Mouse (Mus musculus) A20 (cell line): ENCODE measurements at regions not wholly inside any gene's neighbourhood (a gene's known extent, or its start where the extent isn't known, plus 50 kb on each side); places are given as distances from the start of the nearest gene placed in this dataset.
A peak's percentile ranks its signal among the peaks of the same experiment; 100 is the strongest.

Experiments
- DNase-seq: peaks from one replicate; pipeline ENCODE4 v3.0.0-alpha.2; 2011; ENCODE audit warnings: low read depth, low spot score

DNA sequence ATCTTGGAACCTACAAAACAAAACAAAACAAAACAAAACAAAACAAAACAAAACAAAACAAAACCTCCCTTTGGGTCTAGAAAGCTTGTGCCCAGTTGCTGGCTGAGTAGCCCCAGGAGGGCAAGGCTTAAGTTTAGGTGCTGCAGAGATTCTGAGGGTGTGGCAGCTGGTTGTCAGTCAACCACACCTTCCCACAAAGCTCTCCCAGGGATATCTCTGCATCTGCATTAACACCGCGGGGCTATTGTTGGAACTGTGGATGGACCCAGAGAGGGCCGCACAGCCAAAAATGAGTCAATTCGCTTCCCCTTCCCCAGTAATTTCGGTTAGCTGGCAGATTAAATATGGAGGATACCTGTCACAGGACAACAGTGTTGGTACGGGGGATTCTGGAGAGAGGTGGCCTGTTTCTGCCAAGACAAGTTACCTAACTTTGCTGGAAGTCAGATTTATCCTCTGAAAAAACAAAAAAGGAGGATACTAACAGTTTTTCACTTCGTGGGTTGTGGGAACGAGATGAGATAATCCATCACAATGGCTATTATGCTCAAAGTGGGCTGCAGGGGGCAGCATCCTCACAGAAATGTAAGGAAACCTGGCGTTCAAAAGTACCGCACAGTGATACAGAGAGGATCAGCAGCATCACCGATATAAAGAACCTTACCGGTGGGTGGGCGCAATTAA is 96.7 kb downstream of the 1500009L16Rik start:
- DNase-seq = peak; percentile 57

DNA sequence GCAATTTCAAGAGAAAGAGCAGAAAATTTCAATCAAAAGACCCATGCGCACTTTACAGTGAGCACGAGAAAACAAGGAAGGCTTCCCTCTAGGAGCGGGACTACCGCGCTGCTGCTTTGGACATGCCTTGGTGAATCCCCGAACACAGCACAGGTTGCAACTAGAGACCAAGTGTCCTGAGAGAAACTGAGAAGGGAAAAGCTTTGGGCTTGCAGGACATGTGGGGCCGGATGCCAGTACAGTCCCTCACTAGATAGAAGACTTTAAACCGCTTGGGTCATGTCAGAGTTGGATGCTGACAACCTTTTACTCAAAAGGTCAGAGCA is 97.2 kb downstream of the 1500009L16Rik start:
- DNase-seq = no peak

DNA sequence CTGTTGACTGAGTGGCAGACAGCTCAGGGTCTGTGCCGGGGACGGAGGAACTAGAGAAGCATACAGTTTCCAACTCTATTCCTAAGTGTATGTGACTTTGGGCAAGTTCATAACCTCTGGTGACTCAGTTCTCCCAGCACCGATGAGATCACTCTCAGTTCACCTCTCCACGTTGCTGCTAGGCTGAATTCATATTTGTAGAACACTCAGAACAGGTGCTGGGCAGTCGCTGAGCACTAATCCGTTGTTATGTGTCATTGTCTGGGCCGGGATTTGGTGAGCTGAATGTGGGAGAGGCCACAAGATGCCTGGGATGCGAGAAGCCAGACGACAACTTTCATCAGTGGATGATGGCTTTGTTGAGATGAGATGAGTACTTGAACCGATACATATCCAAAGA is 98.4 kb downstream of the 1500009L16Rik start:
- DNase-seq = no peak

DNA sequence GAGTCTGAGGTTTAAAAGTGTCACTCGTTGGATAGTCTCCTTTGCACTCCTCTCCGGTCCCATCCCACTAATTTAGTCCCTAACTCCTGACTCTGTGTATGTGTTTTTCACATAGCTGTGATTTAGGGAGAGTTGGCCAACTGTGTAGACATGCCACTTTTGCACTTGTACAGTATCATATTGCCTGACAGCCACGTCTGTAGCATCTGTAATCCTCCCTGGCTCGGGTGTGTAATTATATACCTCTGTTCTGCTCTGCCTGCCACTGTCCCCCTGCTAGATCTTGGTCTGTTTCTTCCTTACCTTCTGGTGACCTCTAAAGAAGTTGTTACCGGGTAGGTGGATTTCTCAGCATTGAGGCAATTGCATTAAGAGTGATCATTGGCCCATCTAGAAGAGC is 103.4 kb downstream of the 1500009L16Rik start:
- DNase-seq = no peak

DNA sequence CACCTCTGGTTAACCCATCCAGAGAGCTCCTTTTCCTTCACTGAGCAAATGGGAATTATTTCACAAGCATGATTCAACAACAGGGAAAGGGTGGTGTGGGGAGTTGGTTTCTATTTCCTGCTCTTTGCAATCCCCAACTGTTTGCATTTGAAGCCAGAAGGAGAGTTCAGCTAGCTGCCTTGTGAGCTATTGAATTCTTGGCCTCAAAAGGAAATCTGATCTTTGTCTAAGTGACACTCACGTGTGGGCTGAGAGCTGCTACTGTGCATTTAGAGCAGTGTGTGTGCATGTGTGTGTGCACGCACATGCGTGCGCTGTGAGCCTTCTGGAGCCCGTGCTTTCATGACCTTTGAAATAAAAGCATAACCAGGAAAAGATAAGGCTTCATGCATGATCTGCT is 113.7 kb downstream of the 1500009L16Rik start:
- DNase-seq = no peak

DNA sequence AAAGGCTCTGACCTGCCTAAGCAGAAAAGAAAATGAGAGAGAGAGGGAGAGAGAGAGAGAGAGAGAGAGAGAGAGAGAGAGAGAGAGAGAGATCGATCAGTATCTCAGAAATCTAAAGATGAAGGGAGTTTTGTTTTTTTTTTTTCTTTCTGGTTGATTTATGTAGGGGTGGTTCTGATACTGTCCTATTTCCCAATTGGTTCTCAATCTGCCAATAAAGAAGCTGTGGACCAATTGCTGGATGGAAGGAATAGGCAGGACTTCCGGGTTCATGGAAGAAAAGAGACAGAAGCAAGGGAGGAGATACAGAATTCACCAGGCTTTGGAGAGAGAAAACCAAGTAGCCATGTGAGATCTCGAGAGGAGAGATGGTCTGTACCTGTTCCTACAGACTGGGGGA is 117.6 kb downstream of the 1500009L16Rik start:
- DNase-seq = no peak

DNA sequence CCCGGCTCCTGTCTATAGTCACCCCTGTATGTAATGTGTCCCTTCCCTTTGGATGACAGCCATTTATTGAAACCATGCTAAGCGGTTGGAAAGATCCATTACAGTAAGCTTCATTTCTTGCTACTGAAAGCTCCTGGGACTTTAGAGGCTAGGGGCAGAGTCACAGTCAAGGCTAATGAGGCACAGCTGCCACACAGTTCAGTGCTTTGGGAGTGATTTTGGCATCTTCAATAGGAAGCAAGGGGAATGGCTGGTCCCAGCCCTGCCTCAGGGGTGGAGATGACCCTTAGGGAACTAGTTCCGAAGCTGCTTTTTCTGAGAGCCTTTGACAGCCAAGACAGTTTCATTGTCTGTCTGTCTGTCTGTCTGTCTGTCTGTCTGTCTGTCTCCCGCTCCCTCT is 128.2 kb downstream of the 1500009L16Rik start:
- no peak for DNase-seq

DNA sequence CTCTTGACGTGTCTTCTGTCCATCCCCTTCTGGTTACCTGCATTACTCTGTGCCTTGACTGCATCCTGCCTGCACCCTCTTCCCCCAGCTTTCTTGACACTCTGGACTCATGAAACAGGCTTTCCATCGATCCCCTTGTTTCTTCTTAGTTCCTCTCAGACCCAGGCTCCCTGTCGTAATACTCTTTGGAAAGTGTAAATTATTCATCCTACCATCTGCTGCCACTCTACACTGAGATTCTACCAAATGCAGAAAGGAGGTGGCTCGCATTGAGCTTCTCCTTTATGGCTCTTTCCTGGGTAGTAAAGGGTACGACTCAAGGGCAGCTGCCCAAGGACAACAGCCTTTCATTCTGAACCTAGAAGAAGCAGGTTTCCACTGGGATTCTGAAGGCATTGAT is 129.5 kb downstream of the 1500009L16Rik start:
- no peak for DNase-seq

DNA sequence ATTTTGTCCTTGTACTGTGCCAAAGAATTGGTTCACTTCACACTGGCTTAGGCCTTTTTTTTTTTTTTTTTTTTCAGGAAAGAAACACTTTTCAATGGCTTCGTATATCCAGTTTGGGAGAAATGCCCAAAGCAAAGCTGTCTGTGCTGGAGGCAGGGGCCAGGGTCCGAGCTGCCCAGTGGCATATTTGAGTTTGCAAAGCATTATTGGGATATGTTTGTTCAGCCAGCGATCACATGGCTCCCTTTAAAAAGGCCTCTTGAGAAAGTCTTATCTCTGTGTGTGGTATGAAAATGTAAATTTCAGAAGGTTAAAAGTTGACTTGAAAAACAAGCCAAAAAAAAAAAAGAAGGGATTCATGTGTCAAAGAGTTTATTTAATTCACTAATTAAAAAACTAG is 130.1 kb downstream of the 1500009L16Rik start:
- no peak for DNase-seq

DNA sequence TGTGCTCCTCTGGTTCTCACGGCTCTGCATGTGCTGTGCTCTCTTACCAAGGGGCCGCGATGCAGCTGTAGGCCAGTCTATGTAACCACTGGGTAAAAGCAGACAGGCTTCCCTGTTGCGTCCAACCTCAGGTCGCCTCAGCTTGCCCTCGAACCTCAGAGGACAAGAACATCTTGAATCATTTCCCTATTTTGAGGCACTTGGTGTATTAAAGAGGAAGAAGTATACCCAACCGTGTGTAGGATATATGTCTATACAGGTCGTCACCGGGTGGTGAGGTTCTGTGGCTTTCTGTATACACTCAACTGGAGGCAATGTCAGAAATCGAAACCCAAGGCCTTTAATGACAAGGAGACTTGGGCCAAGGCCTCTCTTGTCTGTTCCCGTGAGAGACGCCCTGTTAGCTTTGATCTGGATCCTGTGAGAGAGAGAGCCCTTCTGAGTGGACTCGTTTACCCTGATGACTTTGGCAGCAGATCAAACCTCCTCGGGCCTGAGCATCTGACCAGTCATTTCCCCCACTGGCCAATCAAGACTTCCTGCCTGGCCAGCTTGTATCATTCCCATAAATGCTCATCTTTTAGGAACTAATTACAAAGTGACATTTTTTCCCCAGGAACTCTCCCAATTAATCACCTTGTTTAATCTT is 135.3 kb downstream of the 1500009L16Rik start:
- DNase-seq = no peak

DNA sequence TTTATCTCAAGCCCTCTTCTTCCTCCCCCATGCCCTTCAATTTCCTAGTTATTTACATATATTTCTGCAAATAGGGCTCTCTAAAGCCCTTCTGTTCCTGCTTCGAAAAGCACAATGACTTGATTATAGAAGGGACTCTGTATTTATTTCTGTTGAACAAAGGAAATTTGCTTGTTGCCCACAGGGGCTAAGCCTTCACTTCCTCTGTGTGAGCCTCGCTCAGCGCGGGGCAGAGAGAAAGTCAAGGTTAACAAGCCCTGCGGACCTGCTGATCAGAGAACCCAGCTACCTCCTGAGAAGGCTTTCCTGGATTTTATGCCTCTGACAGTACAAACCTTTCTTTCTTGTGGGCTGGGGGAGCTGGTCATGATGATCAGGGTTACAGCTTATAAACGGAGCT is 136.0 kb downstream of the 1500009L16Rik start:
- no peak for DNase-seq

DNA sequence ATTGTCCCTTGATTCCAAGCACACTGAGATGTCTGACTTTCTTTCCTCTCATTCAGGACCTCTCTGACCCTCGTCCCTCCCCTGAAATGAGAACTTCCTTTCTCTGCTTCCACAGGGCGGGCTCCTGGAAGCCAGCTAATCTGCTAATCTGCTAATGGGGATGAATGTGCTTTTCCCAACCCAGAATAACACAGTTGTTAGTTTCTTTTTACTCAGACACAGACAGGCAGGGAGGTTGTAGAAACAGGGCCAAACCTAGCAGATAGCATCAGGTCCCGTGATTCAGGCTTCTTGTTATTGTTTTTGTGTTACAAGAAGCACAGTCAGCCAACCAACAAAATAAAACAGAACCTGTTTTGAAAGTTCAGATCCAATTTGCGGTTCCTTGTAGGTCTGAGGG is 137.0 kb downstream of the 1500009L16Rik start:
- DNase-seq = no peak

DNA sequence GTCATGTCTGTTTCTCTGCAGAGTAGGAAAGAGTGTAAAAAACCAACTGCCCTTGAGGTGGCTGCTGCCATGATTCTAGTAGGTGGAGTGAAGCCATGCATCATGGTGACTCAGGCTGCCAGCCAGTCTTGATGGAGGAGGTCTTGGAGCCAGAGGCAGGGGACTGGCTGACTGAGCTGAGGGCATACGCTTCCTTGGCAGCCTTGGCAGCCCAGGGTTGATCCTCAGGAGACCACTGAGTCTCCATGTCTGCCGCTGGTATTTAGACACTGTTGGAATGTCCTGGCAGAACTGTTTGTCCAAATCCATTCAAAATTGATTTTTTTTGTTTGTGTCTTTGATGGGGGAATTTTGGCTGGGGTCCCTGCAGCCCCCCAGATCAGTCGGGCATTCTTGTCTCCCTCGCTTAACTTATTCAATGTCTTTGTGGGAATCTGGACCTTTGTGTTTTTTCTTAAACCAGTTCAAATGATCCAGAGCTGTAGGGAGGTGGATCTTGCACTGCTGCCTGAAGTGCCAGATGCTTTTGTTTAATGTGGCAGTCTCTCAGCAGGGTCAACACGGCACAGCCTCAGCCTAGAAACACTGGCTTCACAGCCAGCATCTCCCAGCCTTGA is 139.0 kb downstream of the 1500009L16Rik start:
- no peak for DNase-seq

DNA sequence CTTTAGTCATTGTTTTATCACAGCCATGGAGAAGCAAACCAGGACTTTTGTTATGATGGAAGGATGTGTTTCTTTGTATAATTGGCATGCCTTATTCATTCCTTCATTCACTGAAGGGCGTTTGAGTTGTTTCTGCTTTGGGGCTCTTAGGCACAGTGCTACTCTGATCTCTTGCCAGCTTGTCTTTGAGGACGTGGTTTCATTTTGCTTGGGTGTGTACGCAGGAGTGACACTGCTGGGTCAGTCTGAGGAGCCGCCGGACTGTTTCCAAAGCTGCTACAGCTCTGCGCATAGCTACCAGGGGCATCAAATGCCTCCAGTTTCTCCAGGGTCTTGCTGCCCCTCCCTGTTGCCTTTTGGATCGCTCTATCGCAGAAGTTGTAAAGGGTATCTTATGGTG is 141.9 kb downstream of the 1500009L16Rik start:
- DNase-seq = no peak

DNA sequence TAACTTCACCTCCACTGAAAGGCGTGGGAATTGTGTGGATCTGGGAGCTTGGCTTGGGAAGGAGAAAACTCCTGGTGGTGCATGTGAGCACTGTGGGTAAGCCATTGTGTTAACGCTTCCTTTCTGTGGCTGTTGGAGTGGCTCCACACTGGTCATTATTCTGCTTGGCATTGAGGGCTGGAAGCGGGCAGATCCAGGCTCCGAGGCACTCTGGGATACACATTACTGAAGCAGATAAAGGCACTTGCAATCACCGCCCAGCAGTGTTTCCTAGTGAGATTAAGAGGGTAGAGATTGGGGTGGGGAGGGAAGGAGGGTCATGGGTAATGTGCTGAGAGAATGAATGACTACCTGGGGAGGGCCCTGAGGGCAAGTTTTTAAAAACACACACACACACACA is 143.3 kb downstream of the 1500009L16Rik start:
- DNase-seq = no peak

DNA sequence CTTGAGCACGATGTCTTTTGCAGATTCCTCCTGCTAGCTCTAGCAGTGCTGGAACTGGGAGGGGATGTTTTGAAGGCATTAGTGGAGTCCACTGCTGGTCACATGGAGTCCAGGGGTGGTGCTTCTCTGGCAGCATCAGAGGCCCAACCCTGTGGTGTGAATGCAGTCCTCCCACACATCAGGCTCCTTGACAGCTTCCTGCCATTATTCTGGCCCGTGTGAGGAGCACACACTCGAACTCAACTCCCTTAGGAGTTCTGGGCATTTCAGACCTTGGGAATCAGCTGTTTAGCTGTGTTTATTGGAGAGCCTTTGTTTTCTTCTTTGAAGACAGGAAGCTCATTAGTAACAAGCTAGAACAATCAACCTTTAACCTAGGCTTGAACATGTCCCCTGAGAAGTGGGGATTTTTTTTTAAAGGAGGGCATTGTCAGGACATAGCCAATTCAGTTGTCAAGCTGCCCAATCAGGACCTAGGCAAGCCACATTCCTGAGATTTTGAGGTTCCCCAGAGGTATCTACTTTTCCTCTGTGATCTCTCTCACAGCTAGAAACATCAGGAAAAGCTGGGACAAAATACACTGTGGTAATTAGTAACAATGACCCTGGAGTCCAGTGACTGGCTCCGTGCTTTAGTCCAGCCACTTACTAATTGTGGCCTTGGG is 149.2 kb downstream of the 1500009L16Rik start:
- DNase-seq = no peak

DNA sequence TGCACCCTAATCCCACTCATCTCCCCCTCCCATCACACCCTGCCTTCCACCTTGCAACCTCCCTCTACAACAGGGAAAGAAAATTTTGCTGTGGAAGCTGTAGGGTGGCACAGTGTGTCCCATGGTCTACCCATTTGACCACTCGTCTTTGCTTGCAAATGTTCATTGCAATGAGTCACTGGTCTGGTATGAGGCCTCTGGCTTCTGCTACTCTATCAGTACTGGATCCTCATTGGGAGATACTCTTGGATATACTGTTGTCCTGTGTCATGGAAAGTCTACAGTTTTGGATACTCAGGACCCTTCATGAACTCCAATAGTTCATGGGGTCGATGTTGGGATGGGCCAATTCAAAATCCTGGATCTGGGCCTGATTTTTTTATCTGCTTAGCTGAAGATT is 156.1 kb downstream of the 1500009L16Rik start:
- DNase-seq = no peak

DNA sequence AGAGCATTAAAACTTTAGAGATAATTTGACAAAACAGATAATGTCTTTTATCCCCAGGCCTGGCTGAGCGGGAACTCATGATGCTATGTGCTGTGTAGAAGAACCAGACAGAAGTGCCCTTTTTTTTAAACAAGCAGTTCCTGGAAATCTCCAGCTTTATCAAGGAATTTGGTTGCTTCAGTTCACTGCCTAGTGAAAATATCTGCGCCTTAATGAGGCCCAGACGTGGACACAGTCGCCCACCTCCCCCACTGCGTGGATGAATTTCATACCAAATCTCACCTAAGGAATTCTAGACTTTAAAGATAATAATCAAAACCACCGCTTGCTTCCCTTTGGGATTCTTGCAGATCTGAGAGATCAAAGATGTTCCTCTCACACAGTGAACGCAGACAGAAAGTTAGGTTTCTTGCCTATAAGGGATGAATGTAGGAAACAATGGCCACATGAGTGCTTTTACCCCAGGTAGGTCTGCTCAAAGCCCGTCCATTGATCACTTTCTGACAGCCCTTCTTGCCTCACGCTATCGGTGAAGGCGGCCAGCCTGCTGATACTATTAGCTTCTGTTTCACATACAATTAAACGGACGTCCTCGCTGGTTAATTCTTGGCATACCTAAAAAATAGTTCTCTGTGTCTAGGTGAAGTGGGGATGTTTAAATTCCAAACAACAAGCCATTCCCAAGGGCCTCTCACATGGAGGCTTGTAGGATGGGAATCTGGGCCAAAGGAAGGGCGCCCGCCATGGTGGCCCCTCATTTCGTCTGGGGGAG is 159.6 kb downstream of the 1500009L16Rik start:
- DNase-seq = no peak

DNA sequence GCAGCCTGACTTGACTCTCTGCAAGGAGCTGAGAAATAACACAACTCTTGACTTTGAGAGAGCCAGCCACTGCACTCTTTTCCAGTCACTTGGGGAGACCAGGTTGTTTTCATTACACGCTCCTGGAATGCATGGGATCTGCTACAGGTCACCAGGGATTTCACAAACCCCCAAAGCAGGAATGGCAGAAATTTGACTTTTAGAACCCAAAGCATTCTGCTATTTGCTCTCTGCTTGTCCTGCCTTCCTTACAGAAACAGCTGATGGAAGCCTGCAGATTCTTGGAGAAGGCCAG is 160.2 kb downstream of the 1500009L16Rik start:
- no peak for DNase-seq

DNA sequence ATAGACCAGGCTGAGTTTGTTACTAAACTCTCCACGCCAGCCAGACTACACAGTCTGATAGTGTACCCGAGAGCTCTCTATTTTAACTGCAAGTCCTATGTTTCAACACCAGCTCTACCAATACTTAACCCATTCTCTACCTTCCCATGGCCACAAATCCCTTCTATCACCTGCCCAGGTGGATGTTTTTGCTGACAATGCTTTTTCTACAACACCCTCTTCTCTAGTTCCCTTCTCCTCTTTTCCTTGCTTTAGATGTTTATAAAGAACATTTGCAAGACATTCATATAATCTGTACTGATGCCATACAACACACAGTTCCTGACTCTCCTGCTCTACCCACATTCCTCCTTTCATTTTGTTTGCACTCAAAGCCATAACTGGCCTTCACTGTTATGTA is 161.9 kb downstream of the 1500009L16Rik start:
- DNase-seq = no peak

DNA sequence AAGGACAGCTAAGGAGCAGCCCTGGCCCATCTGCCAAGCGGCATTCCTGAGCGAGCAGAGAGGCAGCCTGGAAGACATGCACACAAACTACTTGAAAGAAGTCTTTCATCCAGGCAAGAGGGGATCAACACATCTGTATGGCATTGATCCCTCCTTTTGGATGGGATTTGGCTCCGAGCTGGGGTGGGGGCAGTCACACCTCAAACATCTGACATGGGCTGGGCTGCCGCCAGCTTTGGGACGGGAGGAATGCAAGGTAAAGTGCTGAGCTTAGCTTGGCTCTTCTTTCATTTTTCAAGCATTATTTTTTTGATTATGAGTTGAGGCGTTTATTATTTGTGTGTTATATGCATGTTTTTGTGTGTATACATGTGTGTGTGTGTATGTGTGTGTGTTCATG is 165.9 kb downstream of the 1500009L16Rik start:
- no peak for DNase-seq

DNA sequence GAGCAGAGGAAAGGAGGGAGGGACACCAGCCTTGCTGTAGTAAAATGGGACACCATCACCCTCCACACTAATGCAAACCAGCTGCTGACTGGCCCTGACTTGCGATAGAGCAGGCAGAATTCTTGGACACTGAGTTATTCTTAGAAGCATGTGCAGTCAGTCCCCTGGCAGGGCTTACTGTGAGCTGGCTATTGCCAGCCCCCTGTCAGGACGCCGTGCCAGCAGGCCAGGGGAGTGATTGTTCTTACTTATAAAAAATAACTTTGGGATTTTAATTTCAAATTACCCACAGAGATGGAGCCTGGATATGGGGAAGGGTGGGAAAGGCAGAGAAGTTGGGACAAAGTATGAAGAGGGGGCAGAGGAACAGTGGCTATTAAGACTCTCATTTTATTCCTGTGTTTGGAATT is 173.1 kb downstream of the 1500009L16Rik start:
- DNase-seq = no peak
